Comparison of ENCODE assay signal across 33 mouse cellular contexts in genomic region chr6:108095445-108095844, GRCm38 (mm10). TPM values are rescaled to one million over a fixed set of nuclear protein-coding genes. Genes with fewer than 3 reads are reported as not detected.
A peak's percentile ranks its signal among the peaks of the same experiment; 100 is the strongest.
DNase-seq lines count a peak whose midpoint lies in the region; ATAC-seq and TF ChIP-seq lines count a peak whose summit lies in the region.
"Had no signal": no experiment of that assay in that cellular context is flagged by ENCODE, and none has a peak within 500 bp of the region (broad histone marks: within the 10 kb centered on the region; RNA-seq: fewer than 3 reads in every experiment).

No protein-coding gene starts in this region.

- TF ChIP-seq CTCF in forebrain, postnatal 0 days (IDR thresholded peaks at IDR 0.05; ENCODE audit: low read depth) = no peak

- 55% methylated on average over 5 of the region's 5 CpGs for WGBS in embryonic facial prominence, embryonic 11.5 days
- WGBS in embryonic facial prominence, embryonic 10.5 days = 62% methylated on average over 5 of the region's 5 CpGs
- WGBS in embryonic facial prominence, embryonic 15.5 days = 29% methylated on average over 5 of the region's 5 CpGs
- WGBS in limb, embryonic 15.5 days = 34% methylated on average over 5 of the region's 5 CpGs
- WGBS in forebrain, postnatal 0 days = 84% methylated on average over 5 of the region's 5 CpGs

- DNase-seq in embryonic facial prominence, embryonic 11.5 days (ENCODE audit: low spot score) = peak; percentile 2
- no peak for DNase-seq in embryonic facial prominence, embryonic 10.5 days (ENCODE audit: low spot score)
- DNase-seq in Muller cell, postnatal 12 days (ENCODE audit: inconsistent ontology term) = peak; percentile 48
- DNase-seq in forebrain, postnatal 0 days = no peak
- DNase-seq: adrenal gland, adult 8-10 months; cerebellum, adult 8-10 months; cerebellum, postnatal 25 days; gastrocnemius, postnatal 25 days; heart, adult 18-20 months; heart, postnatal 4 days; layer of hippocampus, postnatal 36 days; liver, embryonic 13.5 days; lung, adult 18-20 months; lung, postnatal 4 days; right cerebral cortex, postnatal 4 days; thymus, adult 18-20 months; thymus, postnatal 25 days had no signal

- H3K9me3 ChIP-seq in embryonic facial prominence, embryonic 11.5 days (replicated peaks; ENCODE audit: control insufficient read depth, low read length) = no peaks in the 10 kb centered on the region
- no peaks in the 10 kb centered on the region for H3K9me3 ChIP-seq in embryonic facial prominence, embryonic 10.5 days
- H3K9me3 ChIP-seq in embryonic facial prominence, embryonic 15.5 days (replicated peaks) = no peaks in the 10 kb centered on the region
- no peaks in the 10 kb centered on the region for H3K9me3 ChIP-seq in limb, embryonic 15.5 days
- no peaks in the 10 kb centered on the region for H3K9me3 ChIP-seq in forebrain, postnatal 0 days (ENCODE audit: low read length)
- H3K9me3 ChIP-seq: forebrain, embryonic 12.5 days; hindbrain, embryonic 13.5 days; kidney, embryonic 15.5 days; limb, embryonic 12.5 days; liver, embryonic 13.5 days; megakaryocyte, embryonic 14.5 days; midbrain, embryonic 12.5 days; neural tube, embryonic 12.5 days had no signal

- H3K27ac ChIP-seq in embryonic facial prominence, embryonic 11.5 days (replicated peaks; ENCODE audit: low read depth, low read length) = no peak overlapping the region
- H3K27ac ChIP-seq in embryonic facial prominence, embryonic 10.5 days (replicated peaks) = no peak overlapping the region
- H3K27ac ChIP-seq in embryonic facial prominence, embryonic 15.5 days (replicated peaks) = no peak overlapping the region
- no peak overlapping the region for H3K27ac ChIP-seq in limb, embryonic 15.5 days
- H3K27ac ChIP-seq in forebrain, postnatal 0 days (ENCODE audit: low read depth, low read length) = no peak overlapping the region
- H3K27ac ChIP-seq: forebrain, embryonic 12.5 days; hindbrain, embryonic 13.5 days; kidney, embryonic 15.5 days; limb, embryonic 12.5 days; liver, embryonic 13.5 days; midbrain, embryonic 12.5 days; neural tube, embryonic 12.5 days; stomach, postnatal 0 days had no signal

- H3K27me3 ChIP-seq in embryonic facial prominence, embryonic 11.5 days (ENCODE audit: control insufficient read depth, insufficient read depth, low read length) = no peaks in the 10 kb centered on the region
- no peaks in the 10 kb centered on the region for H3K27me3 ChIP-seq in embryonic facial prominence, embryonic 10.5 days (replicated peaks; ENCODE audit: low read depth, poor library complexity, severe bottlenecking)
- H3K27me3 ChIP-seq in embryonic facial prominence, embryonic 15.5 days = no peaks in the 10 kb centered on the region
- no peaks in the 10 kb centered on the region for H3K27me3 ChIP-seq in limb, embryonic 15.5 days
- no peaks in the 10 kb centered on the region for H3K27me3 ChIP-seq in forebrain, postnatal 0 days (ENCODE audit: insufficient read depth, low read length)
- H3K27me3 ChIP-seq: forebrain, embryonic 12.5 days; hindbrain, embryonic 13.5 days; kidney, embryonic 15.5 days; limb, embryonic 12.5 days; liver, embryonic 13.5 days; midbrain, embryonic 12.5 days; neural tube, embryonic 12.5 days had no signal

- no peaks in the 10 kb centered on the region for H3K36me3 ChIP-seq in embryonic facial prominence, embryonic 11.5 days (replicated peaks; ENCODE audit: control insufficient read depth, insufficient read depth, low read depth, low read length)
- no peaks in the 10 kb centered on the region for H3K36me3 ChIP-seq in embryonic facial prominence, embryonic 10.5 days (replicated peaks)
- H3K36me3 ChIP-seq in embryonic facial prominence, embryonic 15.5 days = no peaks in the 10 kb centered on the region
- no peaks in the 10 kb centered on the region for H3K36me3 ChIP-seq in limb, embryonic 15.5 days
- no peaks in the 10 kb centered on the region for H3K36me3 ChIP-seq in forebrain, postnatal 0 days (ENCODE audit: insufficient read depth)
- H3K36me3 ChIP-seq: forebrain, embryonic 12.5 days; hindbrain, embryonic 13.5 days; kidney, embryonic 15.5 days; limb, embryonic 12.5 days; liver, embryonic 13.5 days; midbrain, embryonic 12.5 days; neural tube, embryonic 12.5 days had no signal

- H3K9ac ChIP-seq in embryonic facial prominence, embryonic 11.5 days (replicated peaks; ENCODE audit: low read length) = no peak overlapping the region
- no peak overlapping the region for H3K9ac ChIP-seq in embryonic facial prominence, embryonic 15.5 days
- H3K9ac ChIP-seq in limb, embryonic 15.5 days = no peak overlapping the region
- no peak overlapping the region for H3K9ac ChIP-seq in forebrain, postnatal 0 days
- H3K9ac ChIP-seq: forebrain, embryonic 12.5 days; hindbrain, embryonic 13.5 days; kidney, embryonic 15.5 days; limb, embryonic 12.5 days; liver, embryonic 13.5 days; midbrain, embryonic 12.5 days; neural tube, embryonic 12.5 days had no signal

- no peak overlapping the region for H3K4me3 ChIP-seq in embryonic facial prominence, embryonic 11.5 days (ENCODE audit: low read depth, low read length)
- H3K4me3 ChIP-seq in embryonic facial prominence, embryonic 10.5 days = no peak overlapping the region
- H3K4me3 ChIP-seq in embryonic facial prominence, embryonic 15.5 days (replicated peaks) = no peak overlapping the region
- no peak overlapping the region for H3K4me3 ChIP-seq in limb, embryonic 15.5 days
- H3K4me3 ChIP-seq in forebrain, postnatal 0 days (ENCODE audit: low read depth, low read length) = no peak overlapping the region
- H3K4me3 ChIP-seq: forebrain, embryonic 12.5 days; hindbrain, embryonic 13.5 days; kidney, embryonic 15.5 days; limb, embryonic 12.5 days; liver, embryonic 13.5 days; megakaryocyte, embryonic 14.5 days; midbrain, embryonic 12.5 days; myocyte; neural tube, embryonic 12.5 days had no signal

- ATAC-seq in embryonic facial prominence, embryonic 11.5 days (replicated peaks; ENCODE audit: insufficient number of reproducible peaks, low FRiP score, low TSS enrichment, low read depth) = no peak
- peak; percentile 81 for ATAC-seq in embryonic facial prominence, embryonic 15.5 days (ENCODE audit: insufficient number of reproducible peaks, low FRiP score, low TSS enrichment, low read depth)
- ATAC-seq in limb, embryonic 15.5 days (ENCODE audit: insufficient number of reproducible peaks, low FRiP score, low TSS enrichment, low read depth) = 0 out of 2 replicates have a peak, but pooled peaks have one; percentile 24
- ATAC-seq in forebrain, postnatal 0 days = no peak
- no peak for ATAC-seq in cerebellum, adult (ENCODE audit: insufficient number of reproducible peaks, low FRiP score, low TSS enrichment)
- ATAC-seq: activated CD4-positive, CD25-positive, alpha-beta regulatory T cell, adult 4 months; intestine, embryonic 16.5 days; lung, postnatal 0 days had no signal

- no peaks in the 10 kb centered on the region; the same call in 1 of the 2 replicates for H3K4me1 ChIP-seq in embryonic facial prominence, embryonic 11.5 days (ENCODE audit: control insufficient read depth, insufficient read depth, low read length)
- H3K4me1 ChIP-seq in embryonic facial prominence, embryonic 10.5 days = peaks cover 4% of the 10 kb centered on the region; the same call in 1 of the 2 replicates
- H3K4me1 ChIP-seq in embryonic facial prominence, embryonic 15.5 days = peaks cover 11% of the 10 kb centered on the region; the same call in 1 of the 2 replicates
- 0 out of 2 replicates have a peak, but pooled peaks cover 3% of the 10 kb centered on the region for H3K4me1 ChIP-seq in limb, embryonic 15.5 days
- H3K4me1 ChIP-seq in forebrain, postnatal 0 days (ENCODE audit: insufficient read depth) = no peaks in the 10 kb centered on the region; the same call in 1 of the 2 replicates
- H3K4me1 ChIP-seq: limb, embryonic 12.5 days; liver, embryonic 13.5 days; neural tube, embryonic 12.5 days had no signal

- H3K4me2 ChIP-seq in embryonic facial prominence, embryonic 11.5 days (ENCODE audit: low read depth, low read length) = no peak overlapping the region
- no peak overlapping the region for H3K4me2 ChIP-seq in embryonic facial prominence, embryonic 15.5 days (replicated peaks)
- no peak overlapping the region for H3K4me2 ChIP-seq in limb, embryonic 15.5 days
- H3K4me2 ChIP-seq in forebrain, postnatal 0 days (ENCODE audit: low read depth) = no peak overlapping the region
- H3K4me2 ChIP-seq: forebrain, embryonic 12.5 days; heart, embryonic 11.5 days; hindbrain, embryonic 13.5 days; kidney, embryonic 15.5 days; limb, embryonic 12.5 days; liver, embryonic 13.5 days; midbrain, embryonic 12.5 days; neural tube, embryonic 12.5 days had no signal

RNA-seq across cellular contexts. Expression of gene Setmar, which starts 30.6 kb away (rescaled TPM):
- 8.4 and 10.4 TPM in 2 replicates for polyA plus RNA-seq in embryonic facial prominence, embryonic 11.5 days (2014; fragmentation: Nextera tagmentation; extraction: Ambion mirVana)
- 5.6 and 6.4 TPM in 2 replicates for polyA plus RNA-seq in embryonic facial prominence, embryonic 10.5 days (2016; fragmentation: Nextera tagmentation; extraction: Ambion mirVana)
- polyA plus RNA-seq in embryonic facial prominence, embryonic 15.5 days (2015; fragmentation: Nextera tagmentation; extraction: Ambion mirVana) = 6.8 and 7.9 TPM in 2 replicates
- 5.4 and 6.6 TPM in 2 replicates for polyA plus RNA-seq in limb, embryonic 15.5 days (2015; fragmentation: Nextera tagmentation; extraction: Ambion mirVana)
- total RNA-seq in forebrain, postnatal 0 days (2014; rRNA removed) = 3.8 and 6.9 TPM in 2 replicates
- 2.4 and 3.3 TPM in 2 replicates for polyA plus RNA-seq in forebrain, postnatal 0 days (2015; fragmentation: Nextera tagmentation; extraction: Ambion mirVana)

Comparison
In these comparisons a context has a peak if more than half of its experiments do, and no peak if none do; other contexts are left out.
1. ATAC-seq: peak in embryonic facial prominence, embryonic 15.5 days (single experiment) and limb, embryonic 15.5 days (single experiment); none in embryonic facial prominence, embryonic 11.5 days (single experiment), forebrain, postnatal 0 days (single experiment) and cerebellum, adult (single experiment).
2. DNase-seq: peak in embryonic facial prominence, embryonic 11.5 days (single experiment) and Muller cell, postnatal 12 days (single experiment); none in embryonic facial prominence, embryonic 10.5 days (single experiment) and forebrain, postnatal 0 days (single experiment).